Mouse (Mus musculus): ENCODE results near the gene Islr.

DNA sequence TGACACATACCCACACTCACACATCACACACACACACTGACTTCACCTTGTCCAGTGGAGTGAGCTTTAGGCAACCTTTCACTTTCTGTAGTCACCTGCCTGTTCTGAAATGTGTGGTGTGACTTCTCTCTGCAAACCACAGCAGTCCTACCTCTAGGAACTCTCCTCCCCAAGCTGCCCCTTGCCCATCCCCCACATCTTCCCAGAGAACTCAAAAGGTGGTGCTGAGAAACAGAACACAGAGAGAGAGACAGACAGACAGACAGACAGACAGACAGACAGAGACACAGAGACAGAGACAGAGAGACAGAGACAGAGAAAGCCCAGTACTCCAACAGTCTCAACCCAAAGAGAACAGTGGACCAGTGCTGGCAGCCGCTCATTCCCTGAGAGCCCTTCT lies 8.4 kb downstream of the Islr start:
- TF ChIP-seq E2F4 (IDR thresholded peaks at IDR 0.05; ENCODE audit: borderline replicate concordance, low read depth, low read length) (no peak), HCFC1 (IDR thresholded peaks at IDR 0.05; ENCODE audit: low read depth, low read length) (no peak), POLR2A (IDR thresholded peaks at IDR 0.05; ENCODE audit: control insufficient read depth in 1 of 2, insufficient read depth in 1 of 2, low read depth in 1 of 2, low read length in 2 of 2, poor library complexity in 1 of 2) (no peak), CTCF (IDR thresholded peaks at IDR 0.05 in 2 of 3, conservative IDR thresholded peaks at IDR 0.05 in 1 of 3; ENCODE audit: control insufficient read depth in 1 of 3, insufficient read depth in 1 of 3, low read depth in 2 of 3, low read length in 3 of 3, poor library complexity in 1 of 3, severe bottlenecking in 1 of 3) (no peak), UBTF (IDR thresholded peaks at IDR 0.05; ENCODE audit: borderline replicate concordance, insufficient read depth, low read depth, low read length) (no peak), MAX (IDR thresholded peaks at IDR 0.05; ENCODE audit: low read length) (no peak), EP300 (IDR thresholded peaks at IDR 0.05; ENCODE audit: low read depth in 1 of 2, low read length in 2 of 2) (no peak), ZNF384 (IDR thresholded peaks at IDR 0.05; ENCODE audit: low read depth, low read length) (no peak), TBP (IDR thresholded peaks at IDR 0.05; ENCODE audit: low read depth, low read length) (no peak), BHLHE40 (IDR thresholded peaks at IDR 0.05; ENCODE audit: borderline replicate concordance, low read depth, low read length) (no peak), CHD1 (IDR thresholded peaks at IDR 0.05; ENCODE audit: low read depth, low read length) (no peak), TCF12 (IDR thresholded peaks at IDR 0.05; ENCODE audit: low read depth, low read length) (no peak)

Data from MEL (cell line).